Mouse (Mus musculus) stomach, embryonic 15.5 days (tissue): Measurements from ENCODE around the gene Kdm2b. TPM values are rescaled to one million over a fixed set of nuclear protein-coding genes. Genes with fewer than 3 reads are reported as not detected.

Experiments
- ATAC-seq: fragments of 200-750 bp; cut with Nextera tagmentation; 2 replicates; pipeline ENCODE4 v1.8.0; 2017; ENCODE audit warnings: low read depth, moderate number of reproducible peaks, moderate TSS enrichment; ENCODE audit not compliant: insufficient read depth, low FRiP score
- H3K27ac ChIP-seq: fragments of 300-500 bp; sonication (generic); 2 replicates; pipeline ENCODE4 v1.5.1; 2015; ENCODE audit warnings: mild to moderate bottlenecking, inconsistent platforms
- H3K27me3 ChIP-seq: fragments of 300-500 bp; sonication (generic); replicated peaks from 2 replicates; pipeline ENCODE4 v1.6.1; 2015; ENCODE audit warnings: inconsistent platforms
- H3K36me3 ChIP-seq: fragments of 300-500 bp; sonication (generic); 2 replicates; pipeline ENCODE4 v1.6.1; 2015; ENCODE audit warnings: inconsistent platforms
- H3K4me1 ChIP-seq: fragments of 300-500 bp; sonication (generic); 2 replicates; pipeline ENCODE4 v1.6.1; 2015; ENCODE audit warnings: inconsistent platforms
- H3K4me2 ChIP-seq: fragments of 300-500 bp; sonication (generic); 2 replicates; pipeline ENCODE4 v1.6.1; 2015; ENCODE audit warnings: mild to moderate bottlenecking, inconsistent platforms
- H3K4me3 ChIP-seq: fragments of 300-500 bp; sonication (generic); replicated peaks from 2 replicates; pipeline ENCODE4 v1.5.1; 2015; ENCODE audit warnings: inconsistent platforms
- H3K9ac ChIP-seq: fragments of 300-500 bp; sonication (generic); 2 replicates; pipeline ENCODE4 v1.6.1; 2015; ENCODE audit warnings: inconsistent platforms
- H3K9me3 ChIP-seq: fragments of 300-500 bp; sonication (generic); 2 replicates; pipeline ENCODE4 v1.6.1; 2016; ENCODE audit warnings: inconsistent platforms
- WGBS: fragments of 180-500 bp; shearing (Covaris S2); methylation state at CpG from one replicate; pipeline ENCODE4 v1.1.7; 2015; 5-methylcytosine and 5-hydroxymethylcytosine counted together
- polyA plus RNA-seq: library from polyadenylated mRNA; unstranded; fragments of >200 nt; fragmentation: Nextera tagmentation; extraction: Ambion mirVana; gene quantifications from 2 replicates; pipeline ENCODE4 v1.2.1, GENCODE M21; 2015

Gene Kdm2b
- polyA plus RNA-seq, 1 experiment from 2014 or later, result 29.6 TPM

DNA sequence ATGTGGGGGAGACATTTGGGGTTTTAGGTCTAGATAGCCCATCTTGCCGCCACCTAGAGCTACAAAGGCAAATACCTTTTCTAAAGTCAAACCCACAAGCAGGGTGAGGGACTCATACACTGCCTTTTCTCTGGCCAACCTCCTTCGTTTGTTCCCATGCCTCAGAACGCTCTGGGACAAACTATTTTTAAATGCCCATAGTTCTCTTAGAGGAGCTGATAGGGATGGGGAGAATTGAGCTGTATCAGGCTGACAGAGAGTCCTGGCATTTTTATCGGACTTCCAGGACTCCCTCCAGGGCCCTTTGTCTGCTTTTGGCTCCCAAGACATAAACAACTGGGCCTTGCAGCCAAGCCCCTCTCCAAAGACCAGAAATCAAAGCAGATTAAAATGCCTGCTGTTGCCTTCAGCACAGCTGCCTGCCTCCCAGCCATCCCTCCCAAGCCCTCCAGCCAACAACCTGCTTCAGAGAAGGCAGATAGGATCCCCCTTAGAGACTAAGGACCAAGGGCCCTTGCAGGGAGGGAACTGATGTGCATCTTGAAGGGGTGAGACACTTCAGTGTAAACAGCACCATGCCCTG lies 51.6 kb downstream of the Kdm2b start:
- Histone ChIP-seq H3K9ac (no peak overlapping the region), H3K36me3 (no peaks in the 10 kb centered on the region), H3K4me1 (0 out of 2 replicates have a peak, but pooled peaks cover 2% of the 10 kb centered on the region), H3K27ac (no peak overlapping the region), H3K9me3 (no peaks in the 10 kb centered on the region), H3K4me2 (no peak overlapping the region), H3K4me3 (no peak overlapping the region), H3K27me3 (no peaks in the 10 kb centered on the region)
- WGBS, result 53% methylated on average over 4 of the region's 4 CpGs
- ATAC-seq, result no peak

DNA sequence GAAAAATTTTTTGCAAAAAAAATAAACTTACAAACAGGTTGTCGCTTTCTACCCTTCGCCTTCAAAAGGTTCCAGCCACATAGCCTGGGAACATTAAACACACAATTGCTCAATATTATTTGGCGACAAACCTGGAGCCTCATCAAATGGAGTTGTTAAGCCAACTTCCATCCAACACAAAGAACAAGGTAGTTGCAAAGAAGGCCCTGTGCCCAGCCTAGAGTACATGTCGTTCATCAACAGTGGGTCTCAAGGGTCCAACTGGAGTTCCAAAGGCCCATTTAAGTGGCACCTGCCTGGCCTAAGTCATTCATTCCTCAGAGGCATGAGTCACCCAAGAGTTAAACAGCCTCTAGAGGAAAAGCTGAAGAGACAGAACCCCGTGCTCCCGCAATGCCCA lies 52.6 kb downstream of the Kdm2b start:
- Histone ChIP-seq H3K4me2 (no peak overlapping the region), H3K27ac (no peak overlapping the region), H3K9ac (no peak overlapping the region), H3K36me3 (peaks cover 1% of the 10 kb centered on the region; the same call in 1 of the 2 replicates), H3K9me3 (no peaks in the 10 kb centered on the region), H3K4me1 (0 out of 2 replicates have a peak, but pooled peaks cover 2% of the 10 kb centered on the region), H3K27me3 (no peaks in the 10 kb centered on the region), H3K4me3 (no peak overlapping the region)
- WGBS, result 84% methylated on average over 6 of the region's 6 CpGs
- no peak for ATAC-seq

DNA sequence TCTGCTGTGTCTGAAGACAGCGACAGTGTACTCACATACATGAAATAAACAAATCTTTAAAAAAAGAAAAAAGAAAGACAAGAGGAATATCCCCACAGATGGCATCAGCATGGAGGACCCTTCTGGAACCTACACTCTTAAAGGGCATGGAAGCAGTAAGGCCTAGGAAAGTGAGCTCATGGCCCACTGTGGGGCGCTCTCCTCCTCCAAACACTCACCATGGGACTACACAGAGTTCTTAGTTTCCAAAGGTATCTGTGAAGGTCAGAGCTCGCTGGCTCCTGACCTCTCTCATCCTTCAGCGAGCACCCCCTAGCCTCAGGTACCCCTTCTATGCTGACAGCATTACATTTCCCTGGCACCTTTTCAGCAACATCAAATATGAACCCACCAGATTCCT lies 53.8 kb downstream of the Kdm2b start:
- 82% methylated on average over 4 of the region's 4 CpGs for WGBS
- no peak overlapping the region for H3K4me2 ChIP-seq
- H3K27ac ChIP-seq, result no peak overlapping the region
- H3K4me3 ChIP-seq, result no peak overlapping the region
- H3K4me1 ChIP-seq, result 0 out of 2 replicates have a peak, but pooled peaks cover 2% of the 10 kb centered on the region
- peaks cover 5% of the 10 kb centered on the region; the same call in 1 of the 2 replicates for H3K36me3 ChIP-seq
- no peak overlapping the region for H3K9ac ChIP-seq
- ATAC-seq, result no peak
- no peaks in the 10 kb centered on the region for H3K9me3 ChIP-seq
- H3K27me3 ChIP-seq, result no peaks in the 10 kb centered on the region

DNA sequence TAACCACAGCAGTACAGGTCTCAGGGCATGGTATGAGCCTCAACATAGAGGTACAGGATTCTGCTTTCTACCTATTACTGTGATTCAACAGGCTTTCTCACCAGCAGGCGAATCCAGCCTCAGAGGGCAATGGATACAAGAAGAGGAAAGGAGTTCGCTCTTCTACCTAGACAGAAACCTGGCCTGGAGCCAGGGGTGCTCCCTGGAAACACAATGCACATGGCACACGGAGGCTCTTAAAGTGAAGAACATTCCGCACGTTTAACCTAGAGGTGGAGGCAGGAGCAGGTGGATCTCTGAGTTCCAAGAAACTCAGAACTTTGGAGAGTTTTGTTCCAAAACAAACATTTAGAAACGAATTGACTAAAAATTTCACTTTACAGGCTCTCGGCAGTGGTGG lies 58.6 kb downstream of the Kdm2b start:
- H3K36me3 ChIP-seq, result peaks cover 5% of the 10 kb centered on the region; the same call in 1 of the 2 replicates
- H3K4me3 ChIP-seq, result no peak overlapping the region
- ATAC-seq, result no peak
- H3K9me3 ChIP-seq, result no peaks in the 10 kb centered on the region
- WGBS, result 58% methylated on average over 7 of the region's 7 CpGs
- no peaks in the 10 kb centered on the region for H3K27me3 ChIP-seq
- H3K27ac ChIP-seq, result no peak overlapping the region
- no peak overlapping the region for H3K4me2 ChIP-seq
- H3K9ac ChIP-seq, result no peak overlapping the region
- no peaks in the 10 kb centered on the region for H3K4me1 ChIP-seq

DNA sequence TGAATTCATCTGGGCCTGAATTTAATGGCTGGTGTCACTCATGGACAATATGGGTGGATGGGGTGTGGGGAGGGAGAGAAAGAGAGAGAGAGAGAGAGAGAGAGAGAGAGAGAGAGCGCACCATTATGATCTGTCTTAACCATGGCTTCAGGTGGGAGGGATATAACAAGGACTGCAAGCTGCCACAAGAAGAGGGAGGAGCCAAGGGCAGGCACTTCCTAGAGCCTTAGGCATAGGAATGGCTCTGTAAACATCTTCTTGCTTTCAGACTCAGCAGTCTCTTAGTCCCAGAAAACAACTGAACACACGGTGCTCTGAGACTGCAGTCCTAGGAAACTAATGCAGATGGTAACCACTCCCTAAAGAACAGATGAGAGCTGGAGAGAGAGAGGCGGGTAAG lies 61.3 kb downstream of the Kdm2b start:
- Histone ChIP-seq H3K27ac (no peak overlapping the region), H3K36me3 (peaks cover 5% of the 10 kb centered on the region; the same call in 1 of the 2 replicates), H3K4me2 (no peak overlapping the region), H3K9me3 (no peaks in the 10 kb centered on the region), H3K27me3 (no peaks in the 10 kb centered on the region), H3K4me3 (no peak overlapping the region), H3K9ac (no peak overlapping the region), H3K4me1 (no peaks in the 10 kb centered on the region)
- ATAC-seq, result no peak
- 74% methylated on average over 3 of the region's 3 CpGs for WGBS

DNA sequence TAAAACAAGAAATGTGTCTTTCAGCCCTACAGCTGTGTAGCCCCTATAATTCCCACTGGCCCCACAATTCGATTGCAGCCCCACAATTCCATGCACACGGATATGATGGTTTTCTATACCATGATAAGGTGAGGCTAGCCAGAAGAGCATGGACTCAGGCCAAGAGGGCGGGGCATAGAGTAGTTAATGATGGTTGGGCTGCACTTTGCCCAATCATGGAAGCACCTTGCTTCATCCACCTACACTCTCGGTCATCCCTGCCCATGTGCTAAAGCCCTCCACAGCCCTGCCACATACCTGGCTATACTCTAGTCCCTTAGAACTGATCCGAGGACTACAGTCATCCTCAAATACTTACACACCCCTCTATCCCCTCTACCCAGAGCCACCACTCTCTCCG lies 61.9 kb downstream of the Kdm2b start:
- H3K27ac ChIP-seq, result no peak overlapping the region
- no peaks in the 10 kb centered on the region for H3K27me3 ChIP-seq
- no peaks in the 10 kb centered on the region for H3K9me3 ChIP-seq
- no peaks in the 10 kb centered on the region for H3K4me1 ChIP-seq
- peaks cover 5% of the 10 kb centered on the region; the same call in 1 of the 2 replicates for H3K36me3 ChIP-seq
- peak; percentile 41; the same call in 1 of the 2 replicates for ATAC-seq
- 70% methylated on average over 6 of the region's 6 CpGs for WGBS
- H3K4me3 ChIP-seq, result no peak overlapping the region
- no peak overlapping the region for H3K9ac ChIP-seq
- H3K4me2 ChIP-seq, result no peak overlapping the region

DNA sequence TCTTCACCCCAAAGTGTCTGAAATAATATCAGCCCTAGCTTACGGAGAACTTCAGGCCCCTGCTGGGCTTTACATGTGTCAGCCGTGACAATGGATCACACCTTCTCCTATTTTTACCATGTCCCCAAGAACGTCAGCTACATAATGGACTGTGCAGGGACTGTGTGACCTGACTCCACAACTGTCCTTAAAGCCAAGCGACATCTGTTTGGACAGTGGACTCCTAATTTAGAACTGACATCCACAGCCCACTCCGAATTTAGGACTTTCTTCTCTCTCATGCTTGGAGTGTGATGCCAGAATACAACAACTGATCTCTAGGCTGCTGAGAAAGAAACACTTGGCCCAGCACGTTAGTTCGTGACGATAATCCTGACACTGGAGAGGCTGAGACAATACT lies 62.5 kb downstream of the Kdm2b start:
- H3K27me3 ChIP-seq, result no peaks in the 10 kb centered on the region
- H3K4me1 ChIP-seq, result no peaks in the 10 kb centered on the region
- no peak for ATAC-seq
- H3K9ac ChIP-seq, result no peak overlapping the region
- no peaks in the 10 kb centered on the region for H3K9me3 ChIP-seq
- 0 out of 2 replicates have a peak, but pooled peaks cover 4% of the 10 kb centered on the region for H3K36me3 ChIP-seq
- no peak overlapping the region for H3K4me3 ChIP-seq
- no peak overlapping the region for H3K27ac ChIP-seq
- 92% methylated on average over 8 of the region's 8 CpGs for WGBS
- H3K4me2 ChIP-seq, result no peak overlapping the region

DNA sequence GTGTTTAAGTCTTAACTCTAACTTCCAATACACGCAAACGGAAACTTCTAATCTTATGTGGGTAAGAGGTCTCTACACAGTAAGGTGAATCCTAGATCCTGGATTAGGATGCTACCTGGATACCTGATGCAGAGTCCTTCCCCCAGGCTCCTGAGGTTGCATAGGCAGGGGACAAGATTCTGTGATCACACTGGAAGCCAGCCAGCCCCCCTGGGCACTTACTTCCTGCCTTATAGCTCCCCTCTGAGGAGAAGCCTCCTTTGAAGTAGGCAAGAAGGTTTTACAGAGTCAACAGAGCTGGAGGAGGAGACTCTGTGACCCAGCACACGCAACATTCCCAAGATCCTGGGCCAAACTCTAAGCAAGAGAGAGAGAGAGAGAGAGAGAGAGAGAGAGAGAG lies 63.3 kb downstream of the Kdm2b start:
- WGBS, result 65% methylated on average over 3 of the region's 3 CpGs
- H3K27ac ChIP-seq, result peak overlapping the region; percentile 16; the same call in 1 of the 2 replicates

DNA sequence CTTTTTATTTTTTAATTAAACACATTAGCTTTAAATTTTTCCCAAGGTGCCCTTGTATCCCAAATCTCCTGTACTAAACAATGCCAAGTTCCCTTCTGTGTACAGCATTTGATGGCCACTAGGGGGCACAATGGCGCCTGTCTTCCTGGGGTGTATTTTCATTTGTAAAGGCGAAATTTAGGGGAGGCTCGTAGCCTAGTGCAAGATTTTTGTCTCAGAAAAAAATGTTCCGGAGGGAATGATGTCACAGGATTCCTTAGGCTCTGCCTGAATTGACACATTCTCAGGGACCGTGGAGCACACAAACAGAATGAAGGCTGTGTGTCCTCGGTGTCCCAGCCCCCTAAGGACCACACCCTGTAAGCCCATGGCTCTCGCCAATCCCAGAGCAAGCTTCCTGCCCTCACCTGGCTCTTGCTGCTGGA lies 64.1 kb downstream of the Kdm2b start:
- WGBS, result 19% methylated on average over 7 of the region's 7 CpGs
- H3K4me2 ChIP-seq, result peak overlapping the region; percentile 42
- no peak for ATAC-seq
- H3K27me3 ChIP-seq, result no peaks in the 10 kb centered on the region
- no peak overlapping the region for H3K9ac ChIP-seq
- no peaks in the 10 kb centered on the region for H3K9me3 ChIP-seq
- no peak overlapping the region for H3K27ac ChIP-seq
- H3K4me1 ChIP-seq, result no peaks in the 10 kb centered on the region
- H3K4me3 ChIP-seq, result no peak overlapping the region
- H3K36me3 ChIP-seq, result no peaks in the 10 kb centered on the region

More for the DNA sequence above, 63.3 kb downstream of the Kdm2b start:
- H3K9ac ChIP-seq, result no peak overlapping the region
- no peaks in the 10 kb centered on the region for H3K9me3 ChIP-seq
- H3K36me3 ChIP-seq, result no peaks in the 10 kb centered on the region
- no peaks in the 10 kb centered on the region for H3K27me3 ChIP-seq
- H3K4me2 ChIP-seq, result no peak overlapping the region
- H3K4me3 ChIP-seq, result no peak overlapping the region
- no peaks in the 10 kb centered on the region for H3K4me1 ChIP-seq
- ATAC-seq, result no peak

DNA sequence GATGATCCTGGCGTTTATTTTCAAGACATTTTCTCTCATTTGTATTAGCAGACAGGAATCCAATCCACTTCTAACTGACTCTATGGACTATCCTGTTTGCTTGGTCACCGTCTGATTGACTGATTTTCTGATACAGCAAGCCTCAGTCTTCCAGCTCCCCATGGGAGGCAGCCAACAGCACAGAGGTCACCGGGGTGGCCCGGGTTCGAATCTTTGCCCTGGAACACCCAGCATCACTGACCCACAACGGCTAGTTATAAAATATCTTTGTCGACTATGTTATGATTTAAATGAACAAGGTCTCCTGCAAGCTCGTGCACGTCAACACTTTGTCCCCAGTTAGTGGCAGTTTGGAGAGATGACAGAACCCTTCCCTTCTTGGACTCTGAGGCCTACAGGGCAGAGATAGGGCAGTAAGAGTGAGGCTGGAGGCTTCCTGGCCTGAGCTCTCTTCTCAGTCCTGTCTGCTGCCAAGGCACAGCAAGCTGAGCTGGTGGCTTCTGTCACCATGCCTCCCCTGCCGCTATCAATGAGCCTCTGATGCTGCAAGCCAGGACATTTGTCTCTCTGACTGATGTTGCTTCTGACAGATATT lies 65.7 kb downstream of the Kdm2b start:
- no peak overlapping the region for H3K4me2 ChIP-seq
- WGBS, result 86% methylated on average over 10 of the region's 10 CpGs
- H3K9ac ChIP-seq, result no peak overlapping the region
- no peak overlapping the region for H3K4me3 ChIP-seq
- H3K27ac ChIP-seq, result no peak overlapping the region
- H3K36me3 ChIP-seq, result no peaks in the 10 kb centered on the region
- no peaks in the 10 kb centered on the region for H3K4me1 ChIP-seq
- no peaks in the 10 kb centered on the region for H3K27me3 ChIP-seq
- ATAC-seq, result no peak
- no peaks in the 10 kb centered on the region for H3K9me3 ChIP-seq

DNA sequence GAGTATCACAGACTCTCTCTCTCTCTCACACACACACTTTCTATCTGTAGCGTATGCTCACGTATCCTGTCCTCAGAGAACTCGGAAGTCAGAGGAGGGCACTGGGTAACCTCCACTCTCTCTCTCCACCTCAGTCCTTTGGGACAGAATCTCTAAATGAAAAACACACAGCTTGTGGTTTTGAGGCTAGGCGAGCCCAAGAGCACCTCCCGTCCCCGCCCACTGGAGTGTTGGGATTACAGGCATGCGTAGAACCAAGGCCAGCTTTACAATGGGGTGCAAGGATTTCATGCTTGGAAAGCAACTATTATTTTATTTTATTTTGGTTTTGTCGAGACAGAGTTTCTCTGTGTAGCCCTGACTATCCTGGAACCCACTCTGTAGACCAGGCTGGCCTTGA lies 67.7 kb downstream of the Kdm2b start:
- H3K4me2 ChIP-seq, result no peak overlapping the region
- H3K27me3 ChIP-seq, result no peaks in the 10 kb centered on the region
- no peak overlapping the region for H3K27ac ChIP-seq
- no peaks in the 10 kb centered on the region for H3K4me1 ChIP-seq
- H3K36me3 ChIP-seq, result no peaks in the 10 kb centered on the region
- H3K9ac ChIP-seq, result no peak overlapping the region
- 86% methylated on average over 8 of the region's 8 CpGs for WGBS
- no peak for ATAC-seq
- H3K9me3 ChIP-seq, result no peaks in the 10 kb centered on the region
- H3K4me3 ChIP-seq, result no peak overlapping the region

DNA sequence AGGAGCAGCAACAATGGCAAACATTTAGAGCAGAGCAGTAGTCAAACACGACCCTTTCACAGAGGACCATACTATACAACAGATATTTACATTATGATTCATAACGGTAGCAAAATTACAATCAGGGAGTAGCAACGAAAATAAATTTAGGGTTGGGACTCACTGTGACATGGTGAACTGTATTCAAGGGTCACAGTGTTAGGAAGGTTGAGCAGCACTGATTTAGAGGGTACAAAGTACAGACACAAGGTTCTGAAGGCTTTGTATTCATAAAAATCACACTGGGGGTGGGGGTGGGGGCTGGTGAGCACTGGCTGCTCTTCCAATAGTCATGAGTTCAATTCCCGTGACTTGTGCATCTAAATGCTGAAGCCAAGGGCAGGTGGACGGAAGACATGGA lies 69.1 kb downstream of the Kdm2b start:
- H3K4me3 ChIP-seq, result no peak overlapping the region
- 71% methylated on average over 5 of the region's 5 CpGs for WGBS
- H3K9me3 ChIP-seq, result no peaks in the 10 kb centered on the region
- no peak overlapping the region for H3K4me2 ChIP-seq
- H3K27me3 ChIP-seq, result no peaks in the 10 kb centered on the region
- H3K36me3 ChIP-seq, result no peaks in the 10 kb centered on the region
- H3K27ac ChIP-seq, result no peak overlapping the region
- H3K4me1 ChIP-seq, result no peaks in the 10 kb centered on the region
- H3K9ac ChIP-seq, result no peak overlapping the region
- ATAC-seq, result peak; percentile 18; the same call in 1 of the 2 replicates
